Mouse (Mus musculus) liver (tissue): ENCODE results near the gene Mrpl43.

ENCODE experiments used
- DNase-seq: peaks from one replicate; pipeline ENCODE4 v3.0.0-alpha.2; 2020; ENCODE audit warnings: mixed read lengths

The Mrpl43 gene

DNA sequence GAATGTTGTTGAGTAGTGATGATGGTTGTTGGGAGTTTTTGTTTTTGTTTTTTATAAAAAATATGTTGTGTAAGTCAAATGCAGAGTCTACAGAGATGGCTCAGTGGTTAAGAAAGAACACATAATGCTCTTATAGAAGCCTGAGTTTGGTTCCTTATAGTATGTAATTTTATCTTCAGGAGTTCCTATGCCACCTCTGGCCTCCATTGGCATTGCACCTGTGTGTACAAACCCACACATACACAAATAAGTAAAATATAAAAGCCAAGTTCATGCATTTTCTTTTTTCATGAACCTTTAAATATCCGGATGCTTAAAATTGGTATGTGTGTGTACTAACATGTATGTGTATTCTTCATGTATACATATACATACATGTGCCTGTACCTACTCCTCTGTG lies 40.3 kb downstream of the Mrpl43 start:
- no peak for DNase-seq

- DNase-seq, result no peak
Observed at GRCm38 (mm10) chr19:44959633-44960032, 46.6 kb downstream of the Mrpl43 start.
